In genomic region chr5:76337100-76337499, GRCm38 (mm10) we compare ENCODE assay signal across 29 mouse cellular contexts. TPM values are rescaled to one million over a fixed set of nuclear protein-coding genes. Genes with fewer than 3 reads are reported as not detected.
DNase-seq lines count a peak whose midpoint lies in the region; ATAC-seq and TF ChIP-seq lines count a peak whose summit lies in the region.
"Had no signal": no experiment of that assay in that cellular context is flagged by ENCODE, and none has a peak within 500 bp of the region (broad histone marks: within the 10 kb centered on the region; RNA-seq: fewer than 3 reads in every experiment).

No protein-coding gene starts in this region.

- H3K4me1 ChIP-seq in CH12.LX (ENCODE audit: control insufficient read depth in 1 of 2, insufficient read depth in 2 of 2) = peaks cover 0 to 11% of the 10 kb centered on the region in 2 experiments; a peak in 2 of 4 replicates
- H3K4me1 ChIP-seq in intestine, embryonic 16.5 days (ENCODE audit: control insufficient read depth, insufficient read depth, low read length) = no peaks in the 10 kb centered on the region
- H3K4me1 ChIP-seq: embryonic facial prominence, embryonic 15.5 days; forebrain, embryonic 15.5 days; heart, embryonic 13.5 days; intestine, embryonic 15.5 days; liver, embryonic 13.5 days; midbrain, embryonic 15.5 days had no signal

- 0 out of 2 replicates have a peak, but pooled peaks have one; percentile 36 for ATAC-seq in neutrophil, adult 5-6 weeks (ENCODE audit: extremely low read depth, insufficient number of reproducible peaks, low FRiP score, poor library complexity, severe bottlenecking)
- no peak for ATAC-seq in intestine, embryonic 16.5 days
- ATAC-seq: activated CD4-positive, CD25-positive, alpha-beta regulatory T cell, adult 4 months; forebrain, embryonic 15.5 days; intestine, embryonic 15.5 days; midbrain, embryonic 15.5 days had no signal

- H3K27ac ChIP-seq in CH12.LX (ENCODE audit: insufficient read depth, low read depth) = no peak overlapping the region
- H3K27ac ChIP-seq in intestine, embryonic 16.5 days (ENCODE audit: low read length) = no peak overlapping the region
- H3K27ac ChIP-seq: embryonic facial prominence, embryonic 15.5 days; forebrain, embryonic 15.5 days; heart, adult 2 months; heart, embryonic 13.5 days; hindbrain, embryonic 14.5 days; intestine, embryonic 15.5 days; layer of hippocampus, adult 2 months; liver, embryonic 13.5 days; midbrain, embryonic 15.5 days had no signal

- TF ChIP-seq POLR2A in CH12.LX (IDR thresholded peaks at IDR 0.05; ENCODE audit: low read depth, low read length) = no peak

- in situ Hi-C loops in CH12.LX (cut with MboI; ENCODE audit: low pct_ligation_motif_present, low pct_unique_long_range_greater_than_20kb, low sequenced_read_pairs) = no loop called here

- DNase-seq in B cell, adult 2 months = peak; percentile 19 to 21
- DNase-seq in CH12.LX (ENCODE audit: extremely low read depth) = peak; percentile 52
- DNase-seq in induced T-regulatory cell, adult 2 months (ENCODE audit: low read depth) = peak; percentile 34
- no peak for DNase-seq in thymus, postnatal 36 days
- DNase-seq in layer of hippocampus, adult 18-20 months (ENCODE audit: low spot score in 2 of 2) = no peak
- DNase-seq: adrenal gland, adult 8-10 months; cerebellum, adult 2 months; cerebellum, postnatal 36 days; gastrocnemius, postnatal 14 days; heart, adult 2 months; kidney, adult 9 months; kidney, postnatal 14 days; liver, embryonic 13.5 days; lung, adult 2 months; right cerebral cortex, adult 18-20 months had no signal

- H3K4me2 ChIP-seq in CH12.LX (ENCODE audit: insufficient read depth, low read depth, poor library complexity, severe bottlenecking) = peak overlapping the region; percentile 44; the same call in 1 of the 2 replicates
- H3K4me2 ChIP-seq in intestine, embryonic 16.5 days (ENCODE audit: low read depth, low read length) = no peak overlapping the region
- H3K4me2 ChIP-seq: embryonic facial prominence, embryonic 15.5 days; forebrain, embryonic 15.5 days; heart, embryonic 13.5 days; hindbrain, embryonic 14.5 days; intestine, embryonic 15.5 days; liver, embryonic 13.5 days; midbrain, embryonic 15.5 days had no signal

- dilution Hi-C loops in CH12.LX (cut with MboI; ENCODE audit: extremely low pct_ligation_motif_present, extremely low pct_unique_long_range_greater_than_20kb, low sequenced_read_pairs) = no loop called here

- TF ChIP-seq CTCF in CH12.LX (conservative IDR thresholded peaks at IDR 0.05 in 1 of 2, IDR thresholded peaks at IDR 0.05 in 1 of 2; ENCODE audit: low read depth in 2 of 2, low read length in 2 of 2) = no peak

- TF ChIP-seq EP300 in CH12.LX (IDR thresholded peaks at IDR 0.05; ENCODE audit: low read length) = peak; percentile 86

- WGBS in intestine, embryonic 16.5 days = 80% methylated on average over 8 of the region's 8 CpGs

- no peaks in the 10 kb centered on the region for H3K79me2 ChIP-seq in CH12.LX (replicated peaks; ENCODE audit: control insufficient read depth, extremely low read depth, insufficient read depth, poor library complexity, severe bottlenecking)

- no peaks in the 10 kb centered on the region for H3K27me3 ChIP-seq in CH12.LX (replicated peaks)
- no peaks in the 10 kb centered on the region for H3K27me3 ChIP-seq in intestine, embryonic 16.5 days (replicated peaks; ENCODE audit: control insufficient read depth, insufficient read depth, low read length)
- H3K27me3 ChIP-seq: embryonic facial prominence, embryonic 15.5 days; forebrain, embryonic 15.5 days; heart, embryonic 13.5 days; intestine, embryonic 15.5 days; liver, embryonic 13.5 days; midbrain, embryonic 15.5 days had no signal

- H3K36me3 ChIP-seq in CH12.LX (replicated peaks in 1 of 2; ENCODE audit: control insufficient read depth in 1 of 2, insufficient read depth in 1 of 2, low read length in 1 of 2) = no peaks in the 10 kb centered on the region
- H3K36me3 ChIP-seq in intestine, embryonic 16.5 days (ENCODE audit: control insufficient read depth, insufficient read depth, low read length) = no peaks in the 10 kb centered on the region
- H3K36me3 ChIP-seq: embryonic facial prominence, embryonic 15.5 days; forebrain, embryonic 15.5 days; heart, embryonic 13.5 days; intestine, embryonic 15.5 days; liver, embryonic 13.5 days; midbrain, embryonic 15.5 days had no signal

- H3K9me3 ChIP-seq in CH12.LX (replicated peaks; ENCODE audit: low read length) = no peaks in the 10 kb centered on the region
- no peaks in the 10 kb centered on the region for H3K9me3 ChIP-seq in intestine, embryonic 16.5 days (ENCODE audit: control insufficient read depth, low read length)
- H3K9me3 ChIP-seq: embryonic facial prominence, embryonic 15.5 days; forebrain, embryonic 15.5 days; heart, embryonic 13.5 days; intestine, embryonic 15.5 days; liver, embryonic 13.5 days; midbrain, embryonic 15.5 days had no signal

- TF ChIP-seq RAD21 in CH12.LX (IDR thresholded peaks at IDR 0.05; ENCODE audit: low read depth, low read length) = no peak

- no peak overlapping the region for H3K4me3 ChIP-seq in CH12.LX (replicated peaks in 1 of 3; ENCODE audit: low read depth in 2 of 3, low read length in 2 of 3, poor library complexity in 1 of 3)
- no peak overlapping the region for H3K4me3 ChIP-seq in intestine, embryonic 16.5 days (ENCODE audit: low read length)
- H3K4me3 ChIP-seq: embryonic facial prominence, embryonic 15.5 days; forebrain, embryonic 15.5 days; heart, adult 2 months; heart, embryonic 13.5 days; intestine, embryonic 15.5 days; layer of hippocampus, adult 2 months; liver, embryonic 13.5 days; midbrain, embryonic 15.5 days had no signal

- H3K9ac ChIP-seq in CH12.LX (ENCODE audit: insufficient read depth, low read depth) = no peak overlapping the region
- no peak overlapping the region for H3K9ac ChIP-seq in intestine, embryonic 16.5 days (ENCODE audit: low read depth, low read length)
- H3K9ac ChIP-seq: embryonic facial prominence, embryonic 15.5 days; forebrain, embryonic 15.5 days; heart, embryonic 13.5 days; hindbrain, embryonic 14.5 days; intestine, embryonic 15.5 days; liver, embryonic 13.5 days; midbrain, embryonic 15.5 days had no signal

TF ChIP-seq in CH12.LX, 34 proteins besides CTCF, POLR2A, EP300 and RAD21:
- TF ChIP-seq SMC3 (IDR thresholded peaks at IDR 0.05; ENCODE audit: low read depth, low read length) (no peak), MAFK (IDR thresholded peaks at IDR 0.05; ENCODE audit: insufficient replicate concordance, low read length) (peak; percentile 65; the same call in 1 of the 2 replicates), IRF4 (IDR thresholded peaks at IDR 0.05; ENCODE audit: low read depth, low read length) (peak; percentile 94), BHLHE40 (IDR thresholded peaks at IDR 0.05; ENCODE audit: low read depth, low read length) (peak; percentile 77)

RNA-seq across cellular contexts. Expression of gene Pdcl2, which starts 6.1 kb away (rescaled TPM):
- total RNA-seq in CH12.LX (2012; rRNA removed) = not detected in 2 replicates
- total RNA-seq in CH12.LX (2014; rRNA removed) = not detected in 2 replicates
- polyA plus RNA-seq in CH12.LX (2012; ENCODE audit: insufficient read length, low read depth) = not detected in 2 replicates
- total RNA-seq in neutrophil, adult 5-6 weeks (2017) = 0.70 TPM in 1 of 2 replicates, not detected in the other
- not detected for total RNA-seq in layer of hippocampus, adult 18-20 months (2021)
- not detected in 2 replicates for polyA plus RNA-seq in intestine, embryonic 16.5 days (2015; fragmentation: Nextera tagmentation; extraction: Ambion mirVana)
- total RNA-seq: adrenal gland, adult 8-10 months; gastrocnemius, postnatal 14 days; heart, adult 2 months; heart, postnatal 25 days; layer of hippocampus, adult 2 months; left cerebral cortex, postnatal 36 days had no signal
- polyA plus RNA-seq: activated CD4-positive, CD25-positive, alpha-beta regulatory T cell, adult 4 months; cerebellum, adult 2 months; embryonic facial prominence, embryonic 15.5 days; forebrain, embryonic 15.5 days; heart, adult 2 months; heart, embryonic 13.5 days; hindbrain, embryonic 14.5 days; intestine, embryonic 15.5 days; limb, embryonic 14.5 days; liver, embryonic 13.5 days; lung, adult 2 months; midbrain, embryonic 15.5 days; neural tube, embryonic 14.5 days had no signal

RNA-seq across cellular contexts. Expression of gene Nmu, which starts 26.5 kb away (rescaled TPM):
- total RNA-seq in CH12.LX (2012; rRNA removed) = not detected in 2 replicates
- not detected in 2 replicates for total RNA-seq in CH12.LX (2014; rRNA removed)
- polyA plus RNA-seq in CH12.LX (2012; ENCODE audit: insufficient read length, low read depth) = not detected in 2 replicates
- not detected in 2 replicates for total RNA-seq in neutrophil, adult 5-6 weeks (2017)
- total RNA-seq in layer of hippocampus, adult 18-20 months (2021) = not detected
- 0.27 and 0.34 TPM in 2 replicates for polyA plus RNA-seq in intestine, embryonic 16.5 days (2015; fragmentation: Nextera tagmentation; extraction: Ambion mirVana)
- total RNA-seq: adrenal gland, adult 8-10 months; gastrocnemius, postnatal 14 days; heart, adult 2 months; heart, postnatal 25 days; layer of hippocampus, adult 2 months; left cerebral cortex, postnatal 36 days had no signal
- polyA plus RNA-seq: activated CD4-positive, CD25-positive, alpha-beta regulatory T cell, adult 4 months; cerebellum, adult 2 months; heart, adult 2 months; heart, embryonic 13.5 days; liver, embryonic 13.5 days had no signal

RNA-seq across cellular contexts. Expression of gene Clock, which starts 32.5 kb away (rescaled TPM):
- total RNA-seq in CH12.LX (2012; rRNA removed) (3.2 and 3.4 TPM in 2 replicates), CH12.LX (2014; rRNA removed) (4.5 and 5.6 TPM in 2 replicates)
- polyA plus RNA-seq in CH12.LX (2012; ENCODE audit: insufficient read length, low read depth) = 6.0 and 8.0 TPM in 2 replicates
- 24.9 and 25.0 TPM in 2 replicates for total RNA-seq in neutrophil, adult 5-6 weeks (2017)
- 10 to 100 TPM; 49.6 to 50.3 TPM for total RNA-seq in layer of hippocampus, adult 18-20 months (2021)
- 10.5 and 10.9 TPM in 2 replicates for polyA plus RNA-seq in intestine, embryonic 16.5 days (2015; fragmentation: Nextera tagmentation; extraction: Ambion mirVana)

Comparison
In these comparisons a context has a peak if more than half of its experiments do, and no peak if none do; other contexts are left out.
1. DNase-seq: peak in B cell, adult 2 months (2 of 2), CH12.LX (single experiment) and induced T-regulatory cell, adult 2 months (single experiment); none in thymus, postnatal 36 days (0 of 2) and layer of hippocampus, adult 18-20 months (0 of 2).